Mouse (Mus musculus): Measurements from ENCODE around the gene Ddah2. TPM values are rescaled to one million over a fixed set of nuclear protein-coding genes. Genes with fewer than 3 reads are reported as not detected.

Ddah2 gene
- total RNA-seq, 2 experiments from 2014 or later, result 11.1 to 13.3 TPM

- DNase-seq, result peak; percentile 80
These were observed 8.6 kb upstream of the Ddah2 start for GRCm38 (mm10) chr17:35050126-35050750.

GRCm38 (mm10) chr17:35051156-35052086, 7.4 kb upstream of the Ddah2 start:
- peak; percentile 72 for DNase-seq

- no peak for DNase-seq
These were observed 6.5 kb upstream of the Ddah2 start for GRCm38 (mm10) chr17:35052271-35052798.

- no peak for DNase-seq
These were observed 2.9 kb upstream of the Ddah2 start for GRCm38 (mm10) chr17:35055691-35056495.

GRCm38 (mm10) chr17:35057090-35057489, 1.7 kb upstream of the Ddah2 start:
- DNase-seq, result no peak

GRCm38 (mm10) chr17:35058316-35058715, 519 bp upstream of the Ddah2 start:
- DNase-seq, result no peak

GRCm38 (mm10) chr17:35060071-35060470, 1.2 kb downstream of the Ddah2 start:
- peak; percentile 16 for DNase-seq

- DNase-seq, result peak; percentile 20
These were observed 2.0 kb downstream of the Ddah2 start for GRCm38 (mm10) chr17:35060737-35061297.

- DNase-seq, result no peak
These were observed 2.5 kb downstream of the Ddah2 start for GRCm38 (mm10) chr17:35061299-35061698.

GRCm38 (mm10) chr17:35063466-35063865, 4.6 kb downstream of the Ddah2 start:
- DNase-seq, result no peak

GRCm38 (mm10) chr17:35064378-35064877, 5.6 kb downstream of the Ddah2 start:
- no peak for DNase-seq

- DNase-seq, result peak; percentile 46
These were observed 6.4 kb downstream of the Ddah2 start, which contains the start of gene Ly6g6c for GRCm38 (mm10) chr17:35064951-35065947. Ly6g6c (plus strand) TSS chr17:35065388.

- DNase-seq, result no peak
These were observed 7.2 kb downstream of the Ddah2 start, which contains the start of gene Mpig6b for GRCm38 (mm10) chr17:35066084-35066483. Mpig6b (minus strand) TSS chr17:35066184.

- no peak for DNase-seq
These were observed 9.5 kb downstream of the Ddah2 start for GRCm38 (mm10) chr17:35068213-35068914.

GRCm38 (mm10) chr17:35070556-35071229, 11.9 kb downstream of the Ddah2 start:
- no peak for DNase-seq

- DNase-seq, result no peak
These were observed 12.6 kb downstream of the Ddah2 start for GRCm38 (mm10) chr17:35071454-35071853.

GRCm38 (mm10) chr17:35074097-35074496, 15.3 kb downstream of the Ddah2 start:
- DNase-seq, result no peak

- no peak for DNase-seq
These were observed 17.8 kb downstream of the Ddah2 start, which contains the start of gene Ly6g6e for GRCm38 (mm10) chr17:35076507-35077176. Ly6g6e (plus strand) TSS chr17:35076902.
